Mouse (Mus musculus) B cell, adult (primary cell): ENCODE results near the gene Allc. TPM values are rescaled to one million over a fixed set of nuclear protein-coding genes. Genes with fewer than 3 reads are reported as not detected.

ENCODE experiments used
- total RNA-seq: library from RNA; stranded (reverse); gene quantifications from 4 replicates; pipeline ENCODE4 v1.2.4, GENCODE M21; 2023; ENCODE audit not compliant: inconsistent age

Allc gene
- not detected in 4 replicates for total RNA-seq

GRCm38 (mm10) chr12:28582423-28582822 is at the start of gene Allc:
Allc (minus strand) TSS chr12:28582523.

GRCm38 (mm10) chr12:28623195-28623594 is 40.9 kb upstream of the Allc start, which contains the start of gene Colec11:
Colec11 (minus strand) TSS chr12:28623377.

GRCm38 (mm10) chr12:28552299-28552698 is 30.0 kb downstream of the Allc start, which contains the start of gene Dcdc2c:
Dcdc2c (minus strand) TSS chr12:28552399.

Other genes with a start within 250 kb of the Allc start
- gene Dcdc2c, start 30.1 kb downstream of the Allc start, total RNA-seq: 0.36 to 0.51 TPM (median 0.48 TPM) in 4 replicates
- gene Colec11, start 40.9 kb upstream of the Allc start, total RNA-seq: not detected in 4 replicates
- gene Rps7, start 53.4 kb upstream of the Allc start, total RNA-seq: 879 to 1,121 TPM (median 1,060 TPM) in 4 replicates
- gene Rnaseh1, start 67.1 kb upstream of the Allc start, total RNA-seq: 24.3 to 33.5 TPM (median 31.7 TPM) in 4 replicates
- 56.9 to 63.4 TPM (median 61.9 TPM) in 4 replicates for gene Adi1, start 92.7 kb upstream of the Allc start, total RNA-seq
- gene Trappc12, start 167.9 kb upstream of the Allc start, total RNA-seq: 49.3 to 56.0 TPM (median 52.1 TPM) in 4 replicates
- 30.7 to 38.5 TPM (median 34.5 TPM) in 4 replicates for gene Eipr1, start 169.3 kb upstream of the Allc start, total RNA-seq